Mouse (Mus musculus) limb, embryonic 11.5 days (tissue): ENCODE data around the gene Slc25a15. TPM values are rescaled to one million over a fixed set of nuclear protein-coding genes. Genes with fewer than 3 reads are reported as not detected.

Experiments
- ATAC-seq: fragments of 200-750 bp; cut with Nextera tagmentation; 2 replicates; pipeline ENCODE4 v1.8.0; 2017; ENCODE audit warnings: low read depth; ENCODE audit not compliant: insufficient number of reproducible peaks, low FRiP score, low TSS enrichment
- DNase-seq: peaks from one replicate; pipeline ENCODE4 v3.0.0-alpha.2; 2015; ENCODE audit warnings: low spot score
- H3K27ac ChIP-seq: fragments of 300-500 bp; sonication (generic); replicated peaks from 2 replicates; pipeline ENCODE4 v1.5.1; 2014; ENCODE audit warnings: low read depth, mild to moderate bottlenecking, low read length
- H3K27me3 ChIP-seq: fragments of 300-500 bp; sonication (generic); 2 replicates; pipeline ENCODE4 v1.6.1; 2014; ENCODE audit warnings: mild to moderate bottlenecking, low read length, mixed read lengths; ENCODE audit not compliant: control insufficient read depth, insufficient read depth
- H3K36me3 ChIP-seq: fragments of 300-500 bp; sonication (generic); 2 replicates; pipeline ENCODE4 v1.6.1; 2014; ENCODE audit warnings: mild to moderate bottlenecking, low read length, moderate library complexity, mixed read lengths; ENCODE audit not compliant: control insufficient read depth, insufficient read depth
- H3K4me1 ChIP-seq: fragments of 300-500 bp; sonication (generic); 2 replicates; pipeline ENCODE4 v1.6.1; 2014; ENCODE audit warnings: low read length, mixed read lengths; ENCODE audit not compliant: control insufficient read depth, insufficient read depth
- H3K4me2 ChIP-seq: fragments of 300-500 bp; sonication (generic); 2 replicates; pipeline ENCODE4 v1.6.1; 2014; ENCODE audit warnings: low read depth, mild to moderate bottlenecking, moderate library complexity; ENCODE audit not compliant: severe bottlenecking
- H3K4me3 ChIP-seq: fragments of 300-500 bp; sonication (generic); 2 replicates; pipeline ENCODE4 v1.5.1; 2014; ENCODE audit warnings: low read depth, low read length
- H3K9ac ChIP-seq: fragments of 300-500 bp; sonication (generic); 2 replicates; pipeline ENCODE4 v1.6.1; 2014; ENCODE audit warnings: mild to moderate bottlenecking, low read length
- H3K9me3 ChIP-seq: fragments of 300-500 bp; sonication (generic); 2 replicates; pipeline ENCODE4 v1.6.1; 2016; ENCODE audit warnings: low read length; ENCODE audit not compliant: control insufficient read depth
- WGBS: fragments of 180-500 bp; shearing (Covaris S2); extraction: QIAGEN DNeasy Blood & Tissue Kit; methylation state at CpG from one replicate; pipeline ENCODE4 v1.1.7; 2014; 5-methylcytosine and 5-hydroxymethylcytosine counted together
- polyA plus RNA-seq: library from polyadenylated mRNA; unstranded; fragments of >200 nt; fragmentation: Nextera tagmentation; extraction: Ambion mirVana; gene quantifications from 2 replicates; pipeline ENCODE4 v1.2.1, GENCODE M21; 2014

Slc25a15 gene
- polyA plus RNA-seq, 1 experiment from 2014 or later, result 16.7 TPM

GRCm38 (mm10) chr8:22397811-22398141, 621 bp downstream of the Slc25a15 start:
- ATAC-seq (no peak), DNase-seq (no peak)
- Histone ChIP-seq H3K4me2 (peak overlapping the region; percentile 91), H3K4me3 (peak overlapping the region; percentile 74), H3K27me3 (no peaks in the 10 kb centered on the region), H3K9me3 (no peaks in the 10 kb centered on the region), H3K4me1 (no peaks in the 10 kb centered on the region), H3K36me3 (no peaks in the 10 kb centered on the region), H3K9ac (peak overlapping the region; percentile 80), H3K27ac (no peak overlapping the region)
- 2% methylated on average over 13 of the region's 13 CpGs for WGBS

GRCm38 (mm10) chr8:22395256-22395655, 3.1 kb downstream of the Slc25a15 start:
- Histone ChIP-seq H3K9ac (no peak overlapping the region), H3K4me3 (no peak overlapping the region), H3K4me2 (no peak overlapping the region), H3K4me1 (no peaks in the 10 kb centered on the region), H3K27me3 (no peaks in the 10 kb centered on the region), H3K9me3 (no peaks in the 10 kb centered on the region), H3K36me3 (no peaks in the 10 kb centered on the region; the same call in 1 of the 2 replicates), H3K27ac (no peak overlapping the region)
- DNase-seq (no peak), ATAC-seq (no peak)
- WGBS, result 94% methylated on average over 8 of the region's 8 CpGs

GRCm38 (mm10) chr8:22394471-22394870, 3.9 kb downstream of the Slc25a15 start:
- no peak overlapping the region for H3K4me3 ChIP-seq
- no peaks in the 10 kb centered on the region for H3K9me3 ChIP-seq
- no peaks in the 10 kb centered on the region for H3K27me3 ChIP-seq
- no peak for ATAC-seq
- H3K4me2 ChIP-seq, result no peak overlapping the region
- H3K9ac ChIP-seq, result no peak overlapping the region
- H3K27ac ChIP-seq, result no peak overlapping the region
- DNase-seq, result no peak
- H3K4me1 ChIP-seq, result no peaks in the 10 kb centered on the region
- 92% methylated on average over 4 of the region's 4 CpGs for WGBS
- no peaks in the 10 kb centered on the region; the same call in 1 of the 2 replicates for H3K36me3 ChIP-seq

- ATAC-seq, result no peak
- H3K4me2 ChIP-seq, result no peak overlapping the region
Observed at GRCm38 (mm10) chr8:22390766-22391463, 7.5 kb downstream of the Slc25a15 start.

GRCm38 (mm10) chr8:22389874-22390273, 8.5 kb downstream of the Slc25a15 start:
- H3K9me3 ChIP-seq, result no peaks in the 10 kb centered on the region
- ATAC-seq, result no peak
- peaks cover 8% of the 10 kb centered on the region for H3K36me3 ChIP-seq
- H3K27me3 ChIP-seq, result no peaks in the 10 kb centered on the region
- no peak overlapping the region for H3K4me3 ChIP-seq
- no peak overlapping the region for H3K9ac ChIP-seq
- no peak for DNase-seq
- 81% methylated on average over 10 of the region's 10 CpGs for WGBS
- no peaks in the 10 kb centered on the region for H3K4me1 ChIP-seq
- H3K4me2 ChIP-seq, result no peak overlapping the region
- no peak overlapping the region for H3K27ac ChIP-seq

More at GRCm38 (mm10) chr8:22390766-22391463, 7.5 kb downstream of the Slc25a15 start:
- H3K9ac ChIP-seq, result no peak overlapping the region
- no peaks in the 10 kb centered on the region for H3K4me1 ChIP-seq
- H3K27ac ChIP-seq, result no peak overlapping the region
- WGBS, result 93% methylated on average over 8 of the region's 8 CpGs
- no peak for DNase-seq
- H3K4me3 ChIP-seq, result no peak overlapping the region
- H3K9me3 ChIP-seq, result no peaks in the 10 kb centered on the region
- H3K36me3 ChIP-seq, result peaks cover 8% of the 10 kb centered on the region
- H3K27me3 ChIP-seq, result no peaks in the 10 kb centered on the region

GRCm38 (mm10) chr8:22385158-22385557, 13.2 kb downstream of the Slc25a15 start:
- Histone ChIP-seq H3K9ac (no peak overlapping the region), H3K27me3 (no peaks in the 10 kb centered on the region), H3K36me3 (peaks cover 14% of the 10 kb centered on the region), H3K4me2 (no peak overlapping the region), H3K4me1 (no peaks in the 10 kb centered on the region), H3K27ac (no peak overlapping the region), H3K9me3 (no peaks in the 10 kb centered on the region), H3K4me3 (no peak overlapping the region)
- ATAC-seq (no peak), DNase-seq (no peak)
- WGBS, result 91% methylated on average over 6 of the region's 6 CpGs

- Histone ChIP-seq H3K27me3 (no peaks in the 10 kb centered on the region), H3K36me3 (peaks cover 11% of the 10 kb centered on the region), H3K9me3 (no peaks in the 10 kb centered on the region), H3K27ac (no peak overlapping the region), H3K4me1 (no peaks in the 10 kb centered on the region), H3K9ac (no peak overlapping the region), H3K4me2 (no peak overlapping the region), H3K4me3 (no peak overlapping the region)
- DNase-seq (no peak), ATAC-seq (no peak)
- WGBS, result 89% methylated on average over 19 of the region's 19 CpGs
Observed at GRCm38 (mm10) chr8:22382824-22383595, 15.4 kb downstream of the Slc25a15 start.

GRCm38 (mm10) chr8:22380934-22381333, 17.5 kb downstream of the Slc25a15 start:
- Histone ChIP-seq H3K4me1 (no peaks in the 10 kb centered on the region), H3K36me3 (peaks cover 6% of the 10 kb centered on the region), H3K4me3 (no peak overlapping the region), H3K9ac (no peak overlapping the region), H3K4me2 (no peak overlapping the region), H3K9me3 (no peaks in the 10 kb centered on the region), H3K27ac (no peak overlapping the region), H3K27me3 (no peaks in the 10 kb centered on the region)
- 94% methylated on average over 11 of the region's 11 CpGs for WGBS
- ATAC-seq, result no peak
- no peak for DNase-seq
